Mouse (Mus musculus) spleen, postnatal 14 days (tissue): Measurements from ENCODE around the gene Gm17655.
"Not testable (repeated sequence)": the region's sequence is repeated elsewhere in the genome, so short reads cannot be mapped to it uniquely, and the experiment has no call there.

Source experiments
- DNase-seq, 2 experiments: peaks; one replicate each; pipeline ENCODE4 v3.0.0; 2021 to 2022; ENCODE audit warnings: low spot score in 2 of 2

Gm17655 gene

GRCm38 (mm10) chr5:110072413-110072812, at the start of gene Gm17655:
Gene Gm17655, minus strand, starts transcription at chr5:110072513.
- DNase-seq, result not testable (repeated sequence)

- DNase-seq, result peak; percentile 67 to 73
These were observed 37.7 kb upstream of the Gm17655 start, which contains the start of gene Zfp605 for GRCm38 (mm10) chr5:110109991-110110441. Gene Zfp605, plus strand, starts transcription at chr5:110110092.

GRCm38 (mm10) chr5:110108305-110108628, 36.0 kb upstream of the Gm17655 start:
- DNase-seq, result no peak

GRCm38 (mm10) chr5:110107581-110108304, 35.4 kb upstream of the Gm17655 start, which contains the start of gene Gtpbp6:
Gene Gtpbp6, minus strand, starts transcription at chr5:110108197.
- peak; percentile 82 to 85 for DNase-seq

- no peak for DNase-seq
These were observed 34.7 kb upstream of the Gm17655 start for GRCm38 (mm10) chr5:110106901-110107564.

GRCm38 (mm10) chr5:110106140-110106871, 34.0 kb upstream of the Gm17655 start:
- no peak for DNase-seq

GRCm38 (mm10) chr5:110104616-110105380, 32.5 kb upstream of the Gm17655 start:
- no peak for DNase-seq

- no peak for DNase-seq
These were observed 31.7 kb upstream of the Gm17655 start for GRCm38 (mm10) chr5:110103901-110104615.

GRCm38 (mm10) chr5:110102853-110103625, 30.7 kb upstream of the Gm17655 start:
- DNase-seq, result no peak

- no peak for DNase-seq
These were observed 30.1 kb upstream of the Gm17655 start for GRCm38 (mm10) chr5:110102429-110102828.

GRCm38 (mm10) chr5:110101716-110102347, 29.5 kb upstream of the Gm17655 start:
- DNase-seq, result no peak

- DNase-seq, result no peak
These were observed 28.8 kb upstream of the Gm17655 start for GRCm38 (mm10) chr5:110100921-110101631.

GRCm38 (mm10) chr5:110099656-110100580, 27.6 kb upstream of the Gm17655 start, which contains the start of gene Plcxd1:
Gene Plcxd1, plus strand, starts transcription at chr5:110099969.
- no peak for DNase-seq

GRCm38 (mm10) chr5:110098991-110099477, 26.7 kb upstream of the Gm17655 start:
- no peak for DNase-seq

- no peak for DNase-seq
These were observed 22.5 kb upstream of the Gm17655 start for GRCm38 (mm10) chr5:110094847-110095213.

GRCm38 (mm10) chr5:110094030-110094846, 21.9 kb upstream of the Gm17655 start, which contains the start of gene Gm35315:
Gene Gm35315, minus strand, starts transcription at chr5:110094420.
- DNase-seq, result peak; percentile 64 to 72

GRCm38 (mm10) chr5:110091546-110091945, 19.2 kb upstream of the Gm17655 start:
- no peak for DNase-seq
